Mouse (Mus musculus): ENCODE results near the gene E330009J07Rik. TPM values are rescaled to one million over a fixed set of nuclear protein-coding genes. Genes with fewer than 3 reads are reported as not detected.

E330009J07Rik gene
- polyA plus RNA-seq, 1 experiment from 2014 or later = 0.63 TPM

DNA sequence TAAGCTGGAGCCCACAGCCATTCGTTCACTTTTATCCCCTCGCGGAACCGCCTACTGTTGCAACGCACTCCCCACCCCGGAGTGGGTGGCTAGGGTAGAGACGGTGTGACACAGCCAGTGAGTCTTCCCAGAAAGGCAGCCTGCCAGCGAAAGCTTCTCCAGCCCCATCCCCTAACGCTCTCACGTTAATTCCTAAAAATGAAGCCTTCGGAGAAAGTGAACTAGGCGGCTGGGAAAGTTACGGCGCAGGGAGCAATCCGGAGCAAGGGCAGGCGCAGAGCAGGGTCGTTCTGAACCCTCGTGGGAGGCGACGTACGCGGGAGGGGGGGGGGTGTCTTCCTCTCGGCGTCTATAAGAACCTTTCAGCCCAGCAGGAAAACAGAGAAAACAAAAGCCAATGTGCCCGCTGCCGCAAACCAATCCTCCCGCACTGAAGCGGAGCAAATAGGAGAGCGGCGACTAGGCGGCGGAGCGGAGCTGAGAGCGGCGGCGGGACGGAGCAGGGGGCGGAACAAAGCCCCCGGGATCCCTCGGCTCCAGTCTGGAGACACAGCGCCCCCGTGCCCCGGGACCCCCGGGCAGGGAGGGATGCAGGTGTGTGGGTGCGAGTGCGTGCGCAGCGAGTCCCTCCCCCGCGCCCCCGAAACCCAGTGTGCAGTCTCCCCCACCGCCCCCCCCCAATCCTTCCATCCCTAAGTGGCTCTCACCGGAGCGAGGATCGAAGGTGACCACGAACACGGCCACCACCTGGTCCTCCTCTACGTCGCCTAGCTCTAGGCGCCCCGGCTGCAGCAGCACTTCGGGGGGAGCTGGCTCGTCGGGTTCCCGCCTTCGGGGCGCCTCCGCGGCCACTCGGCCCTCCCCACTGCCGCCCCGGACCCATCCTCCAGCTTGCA, 536 bp downstream of the E330009J07Rik start:
- no peaks in the 10 kb centered on the region for H3K36me3 ChIP-seq (ENCODE audit: inconsistent target)
- WGBS (ENCODE audit: missing documents) = 2% methylated on average over 55 of the region's 72 CpGs
- no peaks in the 10 kb centered on the region for H3K79me2 ChIP-seq (ENCODE audit: inconsistent target)
- no peak overlapping the region for H3K27ac ChIP-seq
- peak overlapping the region; percentile 42 for H3K4me3 ChIP-seq (ENCODE audit: inconsistent target)

DNA sequence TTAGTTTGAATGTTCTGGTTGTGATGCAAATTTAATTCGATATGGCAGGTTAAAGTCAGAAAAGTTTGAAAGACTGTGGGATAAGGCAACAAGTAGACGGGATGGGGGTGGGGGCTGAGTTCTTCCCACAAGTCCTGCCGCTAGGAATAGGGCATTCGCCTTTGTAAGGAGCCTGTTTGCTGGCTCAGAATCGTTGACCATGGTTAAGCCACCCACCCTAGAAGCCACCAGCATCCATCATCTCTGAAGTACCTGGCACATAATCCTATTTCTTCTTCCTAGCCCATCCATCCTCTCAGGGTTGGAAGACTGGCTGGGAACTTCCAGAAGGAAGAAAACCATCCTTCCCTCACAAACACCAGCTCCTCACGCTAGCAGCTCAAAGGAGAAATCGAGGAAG, 1.2 kb downstream of the E330009J07Rik start:
- Histone ChIP-seq H3K79me2 (ENCODE audit: inconsistent target) (no peaks in the 10 kb centered on the region), H3K27ac (no peak overlapping the region), H3K4me3 (ENCODE audit: inconsistent target) (peak overlapping the region; percentile 42; the same call in 1 of the 2 replicates), H3K36me3 (ENCODE audit: inconsistent target) (no peaks in the 10 kb centered on the region)
- 54% methylated on average over 7 of the region's 7 CpGs for WGBS (ENCODE audit: missing documents)

DNA sequence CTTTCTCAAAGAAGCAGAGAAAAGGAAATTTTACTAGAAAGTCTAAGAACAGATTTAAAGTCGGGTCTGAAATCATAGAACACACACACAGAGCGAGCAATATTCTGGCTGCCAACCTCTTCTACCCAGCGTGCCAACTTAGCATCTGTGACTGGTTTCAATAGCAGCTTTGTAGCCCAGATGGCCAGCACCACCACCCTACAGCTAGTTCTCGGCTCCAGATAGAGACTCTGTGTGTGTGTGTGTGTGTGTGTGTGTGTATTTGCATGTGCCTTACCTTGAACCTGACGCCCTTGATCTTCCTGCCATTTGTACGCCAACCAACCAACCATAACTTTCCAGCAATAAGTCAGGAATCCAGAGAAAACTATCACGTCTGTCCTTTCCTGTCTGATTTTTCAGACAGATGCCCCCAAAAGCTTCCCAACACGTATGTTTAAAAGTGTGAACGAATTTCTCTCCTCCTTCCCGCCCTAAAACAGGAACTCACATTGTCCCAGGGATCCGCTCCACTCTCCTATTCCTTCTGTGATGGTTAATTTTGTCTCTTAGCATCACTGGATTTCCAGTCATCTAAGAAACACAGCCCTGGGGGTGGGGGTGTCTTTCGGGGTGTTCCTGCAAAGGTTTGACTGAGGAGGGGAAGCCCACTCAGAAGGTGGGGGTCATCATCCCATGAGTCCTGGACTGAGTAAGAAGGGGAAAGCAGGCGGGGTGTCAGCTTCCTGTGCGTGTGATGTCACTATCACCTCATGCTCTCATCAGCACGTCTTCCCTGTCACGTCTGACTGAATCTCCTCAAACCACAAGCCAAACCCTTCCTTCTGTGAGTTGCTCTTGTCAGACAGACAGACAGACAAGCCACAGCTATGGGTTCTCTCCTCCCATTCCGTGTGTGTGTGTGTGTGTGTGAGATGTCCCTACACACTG, 3.3 kb downstream of the E330009J07Rik start:
- H3K79me2 ChIP-seq (ENCODE audit: inconsistent target) = no peaks in the 10 kb centered on the region
- no peak overlapping the region for H3K27ac ChIP-seq
- H3K4me3 ChIP-seq (ENCODE audit: inconsistent target) = no peak overlapping the region
- no peaks in the 10 kb centered on the region for H3K36me3 ChIP-seq (ENCODE audit: inconsistent target)
- WGBS (ENCODE audit: missing documents) = 92% methylated on average over 17 of the region's 17 CpGs

DNA sequence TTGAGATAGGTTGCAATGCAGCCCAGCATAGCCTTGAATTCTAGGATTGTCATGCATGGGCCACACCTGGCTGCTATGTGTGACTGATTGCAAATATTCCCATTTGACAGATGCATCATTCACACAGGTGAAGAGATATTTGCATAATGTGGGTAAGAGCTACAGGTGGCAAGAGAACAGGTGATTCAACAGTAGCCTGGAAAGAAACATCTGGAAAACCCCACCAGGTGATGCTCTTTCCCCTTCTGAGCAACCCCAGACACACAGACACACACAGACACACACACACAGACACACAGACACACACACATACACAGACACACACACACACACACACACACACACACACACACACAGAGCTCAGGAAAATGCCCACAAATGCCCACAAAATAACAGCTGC, 4.1 kb downstream of the E330009J07Rik start:
- H3K4me3 ChIP-seq (ENCODE audit: inconsistent target) = no peak overlapping the region
- H3K36me3 ChIP-seq (ENCODE audit: inconsistent target) = no peaks in the 10 kb centered on the region
- H3K79me2 ChIP-seq (ENCODE audit: inconsistent target) = no peaks in the 10 kb centered on the region
- no peak overlapping the region for H3K27ac ChIP-seq

DNA sequence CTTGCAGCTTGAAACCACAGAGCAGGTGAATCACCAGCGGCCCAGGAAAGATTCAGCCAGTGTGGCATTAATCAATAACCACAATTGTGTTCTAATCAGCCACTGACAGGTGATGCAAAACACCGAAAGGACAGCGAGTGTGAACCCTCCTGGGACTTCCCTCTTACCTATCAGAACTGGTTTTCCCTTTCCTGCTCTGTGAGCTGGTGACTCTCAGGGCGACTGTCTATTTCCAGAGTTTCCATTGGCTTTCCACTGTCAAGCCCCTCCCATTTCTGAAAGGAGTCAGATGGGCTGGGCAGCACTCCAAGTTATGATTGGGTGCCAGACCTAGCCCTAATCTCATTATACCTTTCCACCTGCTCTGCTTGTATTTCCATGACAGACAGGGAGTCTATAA, 4.6 kb downstream of the E330009J07Rik start:
- H3K27ac ChIP-seq = no peak overlapping the region
- WGBS (ENCODE audit: missing documents) = 88% methylated on average over 4 of the region's 4 CpGs

DNA sequence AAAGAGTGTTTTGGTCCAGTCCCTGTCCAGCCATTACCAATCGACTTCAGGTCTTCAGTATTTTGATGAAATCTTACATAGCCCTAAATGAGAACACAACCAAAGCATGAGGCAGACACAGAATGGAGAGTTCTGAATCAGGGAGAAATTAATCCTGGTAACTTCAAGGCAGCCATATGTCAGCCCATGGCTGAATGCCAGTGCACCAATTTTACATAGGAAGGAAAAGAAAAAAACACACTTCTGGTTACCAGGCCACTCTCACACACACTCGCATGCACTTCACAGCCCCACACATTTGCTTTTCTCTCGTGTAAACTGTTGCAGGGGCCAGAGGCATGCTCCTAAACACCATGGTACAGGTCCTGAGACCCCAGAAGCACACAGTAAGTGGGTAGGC, 5.1 kb downstream of the E330009J07Rik start:
- Histone ChIP-seq H3K79me2 (ENCODE audit: inconsistent target) (no peaks in the 10 kb centered on the region), H3K36me3 (ENCODE audit: inconsistent target) (no peaks in the 10 kb centered on the region), H3K4me3 (ENCODE audit: inconsistent target) (no peak overlapping the region), H3K27ac (no peak overlapping the region)
- 79% methylated on average over 3 of the region's 3 CpGs for whole genome bisulfite sequencing (ENCODE audit: missing documents)

More for the DNA sequence above, 4.6 kb downstream of the E330009J07Rik start:
- Histone ChIP-seq H3K4me3 (ENCODE audit: inconsistent target) (no peak overlapping the region), H3K36me3 (ENCODE audit: inconsistent target) (no peaks in the 10 kb centered on the region), H3K79me2 (ENCODE audit: inconsistent target) (no peaks in the 10 kb centered on the region)

DNA sequence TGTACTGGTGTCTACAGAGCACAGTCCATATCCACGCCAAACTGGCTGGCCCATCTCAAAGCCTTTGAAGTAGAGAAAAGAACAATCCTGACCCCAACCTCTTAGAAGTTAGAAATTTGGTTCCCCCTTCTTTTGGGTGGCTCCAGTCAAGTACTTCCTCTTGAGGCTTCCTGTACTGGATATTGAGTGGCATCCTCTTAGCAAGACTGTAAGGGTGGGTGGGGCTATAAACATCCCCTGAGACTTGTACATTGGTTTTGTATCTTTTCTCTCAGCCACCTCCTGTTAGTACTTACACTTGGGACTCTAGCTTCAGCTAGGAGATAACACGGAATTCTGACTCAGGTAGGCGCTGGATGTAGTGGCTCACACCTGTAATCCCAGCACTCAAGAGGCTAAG, 5.7 kb downstream of the E330009J07Rik start:
- H3K79me2 ChIP-seq (ENCODE audit: inconsistent target) = no peaks in the 10 kb centered on the region
- H3K36me3 ChIP-seq (ENCODE audit: inconsistent target) = no peaks in the 10 kb centered on the region
- no peak overlapping the region for H3K27ac ChIP-seq
- WGBS (ENCODE audit: missing documents) = 58% methylated on average over 3 of the region's 3 CpGs
- no peak overlapping the region for H3K4me3 ChIP-seq (ENCODE audit: inconsistent target)

DNA sequence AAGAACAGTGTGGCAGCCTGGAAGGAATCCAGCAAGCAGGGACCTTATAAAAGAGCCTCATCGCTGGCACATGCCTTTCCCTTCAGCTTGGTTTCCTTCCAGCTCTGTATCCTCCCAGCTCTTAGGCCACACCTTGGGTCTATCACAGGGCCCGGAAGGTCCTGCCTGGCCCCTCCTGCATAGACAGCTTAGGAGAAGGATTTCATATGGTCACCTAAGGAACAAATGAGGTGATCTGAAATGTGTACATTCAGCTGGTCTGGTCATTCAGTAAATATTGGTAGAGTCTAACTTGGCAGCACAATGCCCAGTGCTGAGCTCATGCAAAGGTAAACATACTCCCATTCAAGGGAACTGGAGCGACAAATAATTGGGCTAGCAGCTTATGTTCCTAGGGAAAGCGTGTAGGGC, 6.4 kb downstream of the E330009J07Rik start:
- 84% methylated on average over 4 of the region's 4 CpGs for WGBS (ENCODE audit: missing documents)
- no peak overlapping the region for H3K27ac ChIP-seq
- no peaks in the 10 kb centered on the region for H3K79me2 ChIP-seq (ENCODE audit: inconsistent target)
- H3K36me3 ChIP-seq (ENCODE audit: inconsistent target) = no peaks in the 10 kb centered on the region
- H3K4me3 ChIP-seq (ENCODE audit: inconsistent target) = no peak overlapping the region

DNA sequence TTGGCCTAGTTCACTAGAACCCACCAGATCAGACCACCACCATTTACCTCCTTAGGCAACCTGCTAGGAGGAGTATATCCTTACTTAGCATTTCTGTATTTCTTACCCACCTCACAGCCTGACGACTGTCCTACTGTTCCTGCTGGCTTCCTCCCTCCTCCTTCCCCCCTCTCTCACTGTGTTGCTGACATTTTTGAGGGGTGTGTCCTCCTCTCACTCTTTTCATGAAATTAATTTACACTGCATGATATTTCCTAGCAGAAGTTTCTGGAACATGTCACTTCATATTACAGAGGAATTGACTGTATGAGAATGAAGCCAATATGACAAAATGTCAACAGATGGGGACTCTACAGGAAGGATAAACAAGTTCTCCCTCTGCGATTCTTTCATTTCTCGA, 7.2 kb downstream of the E330009J07Rik start:
- WGBS (ENCODE audit: missing documents) = 75% methylated on average over 3 of the region's 3 CpGs
- H3K79me2 ChIP-seq (ENCODE audit: inconsistent target) = no peaks in the 10 kb centered on the region

DNA sequence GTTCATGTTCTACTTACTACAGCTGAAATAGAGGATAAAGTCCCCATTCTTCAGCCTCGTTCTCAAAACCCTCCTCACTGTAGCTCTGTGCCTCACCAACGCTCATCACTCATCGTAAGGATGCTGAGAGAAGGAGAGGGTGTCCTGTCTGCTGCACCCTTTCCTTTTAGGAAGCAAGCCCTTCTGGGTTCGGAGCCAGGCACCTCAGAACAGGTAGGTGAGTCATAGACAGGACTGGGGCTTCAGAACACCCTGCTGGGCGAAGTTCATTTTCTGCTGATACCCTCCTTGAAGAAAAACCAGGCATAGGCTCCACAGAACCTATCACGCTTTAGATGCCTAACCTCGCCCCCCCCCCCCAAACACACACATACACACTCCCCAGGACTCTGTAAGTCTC, 8.5 kb downstream of the E330009J07Rik start:
- H3K36me3 ChIP-seq (ENCODE audit: inconsistent target) = no peaks in the 10 kb centered on the region
- 92% methylated on average over 6 of the region's 7 CpGs for WGBS (ENCODE audit: missing documents)
- H3K4me3 ChIP-seq (ENCODE audit: inconsistent target) = no peak overlapping the region
- no peaks in the 10 kb centered on the region for H3K79me2 ChIP-seq (ENCODE audit: inconsistent target)
- no peak overlapping the region for H3K27ac ChIP-seq

More for the DNA sequence above, 7.2 kb downstream of the E330009J07Rik start:
- H3K27ac ChIP-seq = no peak overlapping the region
- H3K36me3 ChIP-seq (ENCODE audit: inconsistent target) = no peaks in the 10 kb centered on the region
- H3K4me3 ChIP-seq (ENCODE audit: inconsistent target) = no peak overlapping the region

DNA sequence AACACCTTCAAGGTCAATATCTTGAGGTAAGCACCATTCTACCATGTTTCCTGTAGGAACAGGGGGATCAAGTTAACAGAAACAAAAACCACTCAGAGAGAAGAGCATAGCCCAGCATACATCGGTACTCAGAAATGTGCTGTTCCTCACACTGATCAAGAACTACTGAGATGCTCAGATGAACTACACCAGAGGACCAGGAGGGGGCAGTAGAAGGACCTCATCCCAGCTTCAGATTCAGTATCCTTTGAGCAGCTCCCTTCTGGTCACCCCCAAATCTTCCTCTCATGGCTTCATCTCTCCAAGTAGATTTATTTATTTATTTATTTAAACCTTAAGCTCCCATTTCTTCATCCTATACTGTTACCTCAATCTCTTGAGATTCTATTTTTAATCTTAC, 12.2 kb downstream of the E330009J07Rik start:
- Histone ChIP-seq H3K27ac (no peak overlapping the region), H3K36me3 (ENCODE audit: inconsistent target) (no peaks in the 10 kb centered on the region), H3K79me2 (ENCODE audit: inconsistent target) (no peaks in the 10 kb centered on the region), H3K4me3 (ENCODE audit: inconsistent target) (no peak overlapping the region)
- 50% methylated on average over 1 of the region's 1 CpGs for WGBS (ENCODE audit: missing documents)

DNA sequence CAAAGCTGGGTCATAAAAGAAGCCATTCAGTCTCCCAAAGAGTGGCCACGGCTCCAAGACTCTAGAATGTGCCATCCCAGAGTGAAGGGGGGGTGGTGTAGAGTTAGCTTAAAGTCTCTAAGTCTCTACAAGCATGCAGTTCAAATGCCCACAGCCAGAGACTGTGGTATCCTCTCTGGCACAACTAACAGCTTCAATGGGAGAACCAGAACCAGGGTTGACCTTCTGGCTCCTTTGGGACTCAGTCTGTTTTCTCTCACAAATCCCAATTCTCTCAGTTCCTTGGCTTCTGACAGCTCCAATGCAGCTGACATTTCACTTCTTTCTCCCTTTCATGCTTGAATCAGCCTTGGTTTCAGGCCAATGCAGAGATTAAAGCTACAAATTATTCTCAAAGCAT, 12.9 kb downstream of the E330009J07Rik start:
- no peak overlapping the region for H3K27ac ChIP-seq
- 86% methylated on average over 1 of the region's 1 CpGs for WGBS (ENCODE audit: missing documents)
- H3K79me2 ChIP-seq (ENCODE audit: inconsistent target) = no peaks in the 10 kb centered on the region
- H3K36me3 ChIP-seq (ENCODE audit: inconsistent target) = no peaks in the 10 kb centered on the region
- no peak overlapping the region for H3K4me3 ChIP-seq (ENCODE audit: inconsistent target)

DNA sequence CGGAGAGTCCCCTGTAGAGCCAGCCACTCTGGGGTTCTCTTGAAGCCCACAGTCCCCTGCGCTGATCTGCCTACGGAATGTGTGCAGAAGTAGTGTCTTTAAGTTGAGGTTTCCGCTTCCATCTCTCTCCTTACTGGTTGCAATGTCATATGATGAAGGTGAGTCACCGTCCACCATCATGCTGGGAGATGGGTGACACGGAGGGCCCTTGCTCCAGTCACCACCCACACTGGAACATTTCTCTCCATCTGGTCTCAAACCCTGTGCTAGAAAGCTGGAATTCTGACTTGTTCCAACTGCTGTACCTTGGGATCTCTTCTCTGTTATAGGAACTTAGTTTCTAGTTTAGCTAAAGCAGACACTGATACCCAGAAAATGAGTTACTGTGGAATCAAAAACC, 14.8 kb downstream of the E330009J07Rik start:
- Histone ChIP-seq H3K36me3 (ENCODE audit: inconsistent target) (no peaks in the 10 kb centered on the region), H3K79me2 (ENCODE audit: inconsistent target) (no peaks in the 10 kb centered on the region), H3K27ac (no peak overlapping the region), H3K4me3 (ENCODE audit: inconsistent target) (no peak overlapping the region)
- WGBS (ENCODE audit: missing documents) = 89% methylated on average over 6 of the region's 6 CpGs

DNA sequence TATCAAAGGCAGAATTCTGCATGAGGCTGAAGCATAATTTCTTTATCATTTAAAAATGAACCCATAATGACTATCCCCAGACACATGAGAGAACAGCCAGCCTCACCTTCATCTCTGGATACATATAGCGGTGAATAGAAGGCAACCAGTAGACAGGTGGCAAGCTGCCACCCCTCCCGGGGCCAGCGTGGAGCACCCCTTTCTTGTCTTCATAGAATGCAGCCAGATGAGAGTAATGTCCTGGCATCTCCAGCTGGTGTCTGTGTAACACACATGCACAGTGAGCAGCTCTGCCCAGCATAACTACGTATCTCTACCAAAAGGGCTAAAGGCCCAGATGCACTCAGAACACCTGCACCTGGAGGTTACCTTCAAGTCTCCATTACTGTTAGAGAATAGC, 17.5 kb downstream of the E330009J07Rik start:
- Histone ChIP-seq H3K36me3 (ENCODE audit: inconsistent target) (no peaks in the 10 kb centered on the region), H3K27ac (no peak overlapping the region), H3K79me2 (ENCODE audit: inconsistent target) (no peaks in the 10 kb centered on the region), H3K4me3 (ENCODE audit: inconsistent target) (no peak overlapping the region)
- WGBS (ENCODE audit: missing documents) = 100% methylated on average over 3 of the region's 4 CpGs

DNA sequence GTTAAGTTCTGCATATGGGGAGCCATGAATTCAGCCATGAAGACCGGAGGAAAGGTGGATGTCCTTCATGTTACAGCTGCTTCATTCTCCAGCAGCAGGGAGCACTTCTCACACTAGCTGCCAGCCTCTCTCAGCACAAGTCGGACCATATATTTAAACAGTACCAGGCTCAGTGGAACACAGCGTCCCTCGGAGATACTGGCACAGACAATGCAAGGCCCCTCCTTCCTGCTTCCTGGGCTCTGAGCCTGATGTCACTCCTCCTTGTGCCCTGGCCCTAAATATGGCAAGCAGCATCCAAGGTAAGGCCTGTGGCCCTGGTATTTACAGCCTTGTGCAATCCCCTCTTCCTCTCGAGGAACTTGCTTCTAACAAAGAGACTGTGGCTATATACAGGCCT, 20.1 kb downstream of the E330009J07Rik start:
- 84% methylated on average over 5 of the region's 5 CpGs for WGBS (ENCODE audit: missing documents)
- H3K36me3 ChIP-seq (ENCODE audit: inconsistent target) = no peaks in the 10 kb centered on the region

More for the DNA sequence above, 20.1 kb downstream of the E330009J07Rik start:
- Histone ChIP-seq H3K27ac (no peak overlapping the region), H3K79me2 (ENCODE audit: inconsistent target) (no peaks in the 10 kb centered on the region), H3K4me3 (ENCODE audit: inconsistent target) (no peak overlapping the region)

Data from macrophage (primary cell).